Mouse (Mus musculus) retina, adult 2 months (tissue): ENCODE results near the gene Idi2.
"Not testable (repeated sequence)": the region's sequence is repeated elsewhere in the genome, so short reads cannot be mapped to it uniquely, and the experiment has no call there.

ENCODE experiments used
- DNase-seq: peaks from one replicate; pipeline ENCODE4 v3.0.0-alpha.2; 2012; ENCODE audit warnings: low read depth, low spot score

The Idi2 gene

GRCm38 (mm10) chr13:8952563-8952962, at the start of gene Idi2:
TSS of gene Idi2 (plus strand) at chr13:8952863.
- not testable (repeated sequence) for DNase-seq

- not testable (repeated sequence) for DNase-seq
Measured at GRCm38 (mm10) chr13:8905986-8906385, 46.7 kb upstream of the Idi2 start.

GRCm38 (mm10) chr13:8913890-8914289, 38.8 kb upstream of the Idi2 start:
- DNase-seq: not testable (repeated sequence)

- DNase-seq: no peak
Measured at GRCm38 (mm10) chr13:8933499-8933898, 19.2 kb upstream of the Idi2 start.

- DNase-seq: not testable (repeated sequence)
Measured at GRCm38 (mm10) chr13:8937611-8938140, 15.0 kb upstream of the Idi2 start.

GRCm38 (mm10) chr13:8941110-8941509, 11.6 kb upstream of the Idi2 start:
- DNase-seq: not testable (repeated sequence)

- DNase-seq: not testable (repeated sequence)
Measured at GRCm38 (mm10) chr13:8941701-8942100, 11.0 kb upstream of the Idi2 start.

GRCm38 (mm10) chr13:8943828-8944227, 8.8 kb upstream of the Idi2 start:
- not testable (repeated sequence) for DNase-seq

GRCm38 (mm10) chr13:8948131-8948530, 4.5 kb upstream of the Idi2 start, which contains the start of gene Gm9745:
TSS of gene Gm9745 (minus strand) at chr13:8948231.
- DNase-seq: not testable (repeated sequence)

GRCm38 (mm10) chr13:8955127-8955526, 2.5 kb downstream of the Idi2 start:
- not testable (repeated sequence) for DNase-seq

- DNase-seq: not testable (repeated sequence)
Measured at GRCm38 (mm10) chr13:8956873-8957272, 4.2 kb downstream of the Idi2 start.

- not testable (repeated sequence) for DNase-seq
Measured at GRCm38 (mm10) chr13:8959058-8959457, 6.4 kb downstream of the Idi2 start.

- DNase-seq: not testable (repeated sequence)
Measured at GRCm38 (mm10) chr13:8959554-8959953, 6.9 kb downstream of the Idi2 start.

- not testable (repeated sequence) for DNase-seq
Measured at GRCm38 (mm10) chr13:8961128-8961888, 8.6 kb downstream of the Idi2 start.

GRCm38 (mm10) chr13:8962266-8962665, 9.6 kb downstream of the Idi2 start:
- DNase-seq: not testable (repeated sequence)

- DNase-seq: no peak
Measured at GRCm38 (mm10) chr13:8965224-8965623, 12.6 kb downstream of the Idi2 start.

GRCm38 (mm10) chr13:8967742-8968141, 15.1 kb downstream of the Idi2 start:
- no peak for DNase-seq

GRCm38 (mm10) chr13:8972369-8972768, 19.7 kb downstream of the Idi2 start:
- DNase-seq: no peak

- no peak for DNase-seq
Measured at GRCm38 (mm10) chr13:8972972-8973371, 20.3 kb downstream of the Idi2 start.

- no peak for DNase-seq
Measured at GRCm38 (mm10) chr13:8992231-8992630, 39.6 kb downstream of the Idi2 start.

- DNase-seq: no peak
Measured at GRCm38 (mm10) chr13:8995159-8995989, 42.7 kb downstream of the Idi2 start.
